Mouse (Mus musculus) CH12.LX (cell line): ENCODE data around the gene Best2.

Source experiments
- CTCF ChIP-seq, 2 experiments: IDR thresholded peaks in 1 of 2; conservative IDR thresholded peaks in 1 of 2; 2 replicates each; pipeline ENCODE4 v1.5.1; 2011 to 2012; ENCODE audit warnings: low read depth in 2 of 2, low read length in 2 of 2, improper control_type of control experiment in 1 of 2, inconsistent platforms in 1 of 2, mild to moderate bottlenecking in 1 of 2, moderate library complexity in 1 of 2
- JUND ChIP-seq: conservative IDR thresholded peaks from 2 replicates; pipeline ENCODE4 v1.6.1; 2011; ENCODE audit warnings: low read depth, low read length, improper control_type of control experiment
- PAX5 ChIP-seq: IDR thresholded peaks from 2 replicates; pipeline ENCODE4 v1.6.1; 2012; ENCODE audit warnings: low read length, inconsistent platforms, mixed read lengths
- POLR2A ChIP-seq: IDR thresholded peaks from 2 replicates; pipeline ENCODE4 v1.6.1; 2011; ENCODE audit warnings: low read depth, mild to moderate bottlenecking, improper control_type of control experiment, low read length
- ZC3H11A ChIP-seq: IDR thresholded peaks from 2 replicates; pipeline ENCODE4 v1.6.1; 2012; ENCODE audit warnings: low read depth, mild to moderate bottlenecking, inconsistent platforms, low read length, improper control_type of control experiment

GRCm38 (mm10) chr8:84986379-84986945 lies 27.9 kb downstream of the Best2 start:
- TF ChIP-seq JUND (no peak), POLR2A (no peak), CTCF (conservative IDR thresholded peaks at IDR 0.05 in 1 of 2, IDR thresholded peaks at IDR 0.05 in 1 of 2; ENCODE audit: low read depth in 2 of 2, low read length in 2 of 2) (no peak), ZC3H11A (no peak), PAX5 (no peak)
